Mouse (Mus musculus) spleen, postnatal 14 days (tissue): ENCODE measurements at regions not wholly inside any gene's neighbourhood (a gene's known extent, or its start where the extent isn't known, plus 50 kb on each side); places are given as distances from the start of the nearest gene placed in this dataset.

Experiments
- DNase-seq, 2 experiments: peaks; one replicate each; pipeline ENCODE4 v3.0.0; 2021 to 2022; ENCODE audit warnings: low spot score in 2 of 2

DNA sequence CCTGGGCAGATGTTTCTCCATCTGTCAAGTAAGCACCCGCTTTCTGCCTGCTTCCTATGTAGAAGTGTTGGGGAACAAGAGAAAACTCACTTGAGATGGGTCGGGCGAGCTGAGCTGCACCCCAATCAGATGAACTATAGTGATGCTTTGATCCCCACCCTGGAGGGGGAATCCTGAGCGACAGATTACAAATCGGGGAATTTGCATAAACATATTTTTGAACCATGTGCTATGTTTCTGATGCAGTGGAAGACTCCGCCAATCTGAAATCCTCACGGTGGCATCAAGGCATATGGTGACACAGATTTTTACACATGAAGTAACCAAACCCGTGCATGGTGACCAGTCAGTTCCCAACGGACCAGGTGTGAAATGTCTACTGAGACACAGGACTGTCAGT, 231.4 kb upstream of the Chd6 start:
- DNase-seq, result no peak

DNA sequence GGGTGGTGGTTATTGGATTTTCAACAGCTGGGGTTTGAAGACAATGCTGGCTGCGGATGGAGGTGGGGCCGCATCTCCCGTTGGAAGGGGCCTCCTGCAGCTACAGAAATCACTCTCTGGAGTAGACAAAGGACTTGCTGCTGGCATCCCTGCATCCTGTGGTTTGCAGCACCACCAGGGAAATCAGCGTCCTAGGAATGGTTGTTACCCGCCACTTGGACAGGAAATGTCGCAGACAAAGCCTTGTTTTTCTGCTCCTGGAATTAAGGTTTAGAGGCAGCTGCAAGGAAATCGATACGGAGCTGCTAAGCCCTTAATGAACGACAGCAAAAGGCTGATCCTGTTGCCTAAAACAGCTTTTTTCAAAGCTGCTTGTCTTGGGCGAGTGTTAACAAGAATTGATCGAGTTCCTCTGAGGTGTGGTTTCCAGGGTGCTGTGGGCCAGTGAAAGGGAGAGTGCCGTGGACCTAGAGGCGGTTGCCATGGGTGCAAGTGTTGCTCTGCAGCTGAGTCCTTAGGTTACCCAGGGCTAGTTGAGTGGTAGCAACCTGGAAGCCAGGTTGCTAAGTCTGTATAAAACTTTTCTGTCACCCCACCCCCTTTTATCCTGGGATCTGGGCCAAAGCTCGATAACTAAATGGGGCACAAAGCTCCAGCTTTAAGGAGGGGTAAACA, 230.6 kb upstream of the Chd6 start:
- DNase-seq, result no peak

DNA sequence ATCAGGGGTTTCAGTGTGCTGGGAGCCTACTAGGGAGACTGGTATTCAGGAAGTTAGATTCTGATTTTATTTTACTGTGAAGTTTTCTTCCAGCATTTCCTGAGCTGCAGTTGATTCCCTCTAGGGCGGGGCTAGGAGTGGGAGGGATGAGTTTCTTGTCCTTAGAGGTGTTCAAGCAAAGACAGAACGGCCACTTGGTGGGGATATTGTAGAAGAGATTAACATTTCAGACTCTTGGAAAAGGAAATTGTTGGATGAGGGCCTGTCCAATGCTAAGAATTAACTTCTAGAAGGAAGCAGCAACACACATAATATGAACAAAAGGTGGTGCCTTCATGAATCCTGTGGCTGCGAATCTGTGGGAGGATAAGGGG, 230.1 kb upstream of the Chd6 start:
- DNase-seq, result no peak

DNA sequence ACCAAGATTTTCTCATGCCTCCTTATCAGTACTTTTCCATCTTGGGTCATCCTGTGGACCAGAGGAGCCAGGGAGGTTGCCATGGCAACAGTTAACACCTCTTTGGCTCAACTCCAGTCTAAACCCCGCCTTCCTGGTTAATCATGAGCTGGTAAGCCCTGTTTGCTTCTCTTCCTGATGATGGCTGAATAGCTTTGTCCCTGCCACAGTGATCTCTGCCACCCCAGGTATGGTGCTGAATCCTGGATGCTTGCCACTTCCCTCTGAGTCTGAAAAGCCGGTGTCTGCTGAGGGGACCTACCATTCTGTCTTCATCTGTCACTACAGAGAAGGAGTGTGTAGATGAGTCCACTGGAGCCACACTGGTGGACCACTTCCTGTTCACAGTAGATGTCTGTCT, 223.8 kb upstream of the Chd6 start:
- DNase-seq, result no peak

DNA sequence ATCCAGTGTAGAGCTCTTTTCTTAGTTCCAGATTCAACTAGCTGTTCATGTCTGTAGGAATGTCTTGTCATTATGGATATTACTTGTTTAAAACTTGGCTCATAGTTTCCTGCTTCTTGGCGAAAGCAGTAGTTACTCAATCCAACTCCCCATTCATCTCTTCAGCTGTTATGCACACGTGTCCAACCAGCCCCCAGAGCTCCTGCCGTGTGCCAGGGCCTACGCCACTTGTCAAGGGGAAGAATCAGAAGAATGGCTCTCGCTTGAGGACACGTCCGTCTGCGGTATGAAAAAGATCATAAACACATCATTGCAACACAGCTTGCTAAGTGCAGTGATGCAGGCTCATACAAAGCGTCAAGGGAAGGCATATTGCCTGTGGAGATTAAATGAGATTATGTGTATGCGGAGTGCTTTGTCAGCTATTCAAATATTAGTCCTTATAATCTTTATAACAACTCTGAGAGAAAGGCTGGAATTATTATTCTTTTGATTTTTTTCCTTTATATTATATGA, 223.0 kb upstream of the Chd6 start:
- DNase-seq, result no peak

DNA sequence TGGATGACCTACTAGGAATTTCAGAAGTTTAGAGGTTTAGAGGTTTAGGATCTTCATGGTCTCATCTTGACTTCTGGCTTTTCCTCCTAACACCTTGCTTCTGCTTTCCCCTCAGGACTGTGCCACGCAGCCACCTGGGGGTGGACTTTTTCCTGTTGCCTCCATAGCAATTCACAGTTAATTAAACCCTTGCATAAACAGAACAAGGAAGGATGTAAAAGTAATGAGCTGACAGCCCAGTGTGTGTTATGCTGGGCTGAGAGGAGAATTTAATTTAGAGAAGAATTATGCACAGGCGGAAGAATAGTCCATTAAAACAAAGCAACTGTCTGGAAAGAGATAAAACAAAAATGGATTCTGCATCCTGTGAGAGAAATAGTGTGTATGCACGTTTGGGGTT, 193.9 kb upstream of the Chd6 start:
- no peak for DNase-seq

DNA sequence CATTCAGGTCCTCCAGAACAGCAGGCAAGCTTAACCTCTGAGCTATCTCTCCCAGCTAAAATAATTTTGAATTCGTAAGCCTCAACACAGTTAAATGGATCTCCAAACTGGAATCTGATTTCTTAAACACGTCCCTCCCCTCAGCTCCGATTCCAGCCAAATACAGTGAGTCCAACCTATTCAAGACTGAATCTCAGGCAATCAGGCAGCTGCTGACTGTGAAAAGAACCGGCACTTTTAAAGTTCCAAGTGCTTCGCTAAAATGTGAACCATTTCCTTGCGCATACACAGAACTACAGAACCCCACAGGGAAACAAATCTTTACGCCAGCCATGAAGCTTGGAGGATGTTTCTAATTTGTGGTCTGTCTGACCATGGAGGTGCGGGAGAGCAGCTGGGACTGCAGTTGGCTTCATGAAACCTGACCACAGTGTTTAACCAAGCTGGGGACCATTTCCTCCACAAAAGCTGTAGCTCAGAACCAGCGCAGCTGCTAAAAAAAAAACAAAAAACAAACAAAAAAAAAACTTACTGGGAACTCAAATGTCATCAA, 160.1 kb upstream of the Chd6 start:
- no peak for DNase-seq

DNA sequence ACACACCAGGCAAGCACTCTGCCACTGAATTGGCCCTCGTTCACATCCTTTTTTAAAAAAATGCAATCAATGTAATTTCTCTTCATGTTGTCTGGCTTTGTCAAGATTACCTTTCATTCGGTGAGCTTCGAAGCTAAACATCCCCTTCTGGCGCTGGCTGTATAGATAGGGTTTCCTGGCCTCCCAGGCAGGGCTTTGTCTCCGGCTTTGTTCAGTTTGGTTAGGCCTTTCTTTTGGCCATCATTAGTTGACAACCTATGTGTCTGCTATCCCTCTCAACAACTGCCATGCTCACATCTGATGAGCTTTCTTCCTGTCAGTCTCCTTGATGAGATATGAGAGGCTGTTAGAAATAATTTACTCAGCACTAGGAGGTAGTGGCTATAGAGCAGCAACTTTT, 157.6 kb upstream of the Chd6 start:
- DNase-seq, result no peak

DNA sequence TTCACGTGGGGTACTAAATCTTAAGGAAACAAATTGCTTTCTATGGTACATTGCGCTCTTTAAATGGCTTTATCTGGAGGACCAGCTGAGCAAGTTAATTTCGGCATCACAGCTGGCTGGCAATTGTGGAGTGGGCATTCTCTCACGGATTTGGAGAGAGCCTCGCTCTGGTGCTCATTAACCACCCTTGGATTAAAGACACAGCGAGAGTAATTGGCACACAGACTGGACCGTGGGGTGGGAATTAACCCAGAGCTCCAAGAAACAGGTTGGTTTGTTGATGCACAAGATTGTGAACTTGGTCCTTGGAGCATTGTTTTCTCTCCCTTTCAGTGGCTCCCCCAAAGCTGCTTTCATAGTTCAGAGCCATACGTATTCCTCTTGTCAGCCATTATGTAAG, 156.3 kb upstream of the Chd6 start:
- DNase-seq, result no peak

DNA sequence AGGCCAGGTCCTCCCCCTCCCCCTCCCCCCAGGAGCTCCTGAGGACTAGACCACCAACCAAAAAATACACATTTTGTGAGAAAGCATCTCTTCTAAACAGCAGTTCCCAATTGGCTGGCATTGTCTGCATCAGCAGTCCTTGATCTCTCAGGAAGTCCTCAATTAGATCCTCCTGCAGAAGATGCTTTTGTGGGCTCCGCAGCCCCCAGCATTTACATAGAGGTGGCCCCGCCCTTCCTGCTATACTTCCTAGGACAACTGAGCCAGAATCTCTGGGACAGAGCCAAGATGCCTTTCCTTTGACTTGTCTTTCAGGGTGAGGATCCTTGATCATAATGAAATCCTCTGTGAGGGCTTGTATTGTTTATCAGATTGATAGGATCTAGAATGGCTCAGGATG, 143.9 kb upstream of the Chd6 start:
- no peak for DNase-seq

DNA sequence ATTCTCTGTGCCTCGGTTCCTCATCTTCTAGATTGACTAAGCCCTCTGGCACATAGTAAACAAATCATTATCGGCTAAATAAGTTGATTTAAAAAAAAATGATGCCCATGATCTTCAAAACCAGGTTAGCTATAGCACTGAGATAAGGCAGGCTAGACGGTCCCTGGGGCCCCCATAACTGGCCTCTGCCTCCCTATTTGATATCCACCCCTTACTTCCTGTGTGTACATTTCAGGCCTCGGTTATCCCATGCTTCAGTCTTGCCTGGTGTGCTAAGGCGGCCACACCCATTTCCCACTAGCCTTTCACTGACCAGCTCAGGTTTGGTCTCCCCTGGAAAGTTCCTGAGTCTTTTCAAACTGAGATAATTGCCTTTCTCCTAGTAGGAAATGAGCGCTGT, 132.8 kb upstream of the Chd6 start:
- DNase-seq, result no peak

DNA sequence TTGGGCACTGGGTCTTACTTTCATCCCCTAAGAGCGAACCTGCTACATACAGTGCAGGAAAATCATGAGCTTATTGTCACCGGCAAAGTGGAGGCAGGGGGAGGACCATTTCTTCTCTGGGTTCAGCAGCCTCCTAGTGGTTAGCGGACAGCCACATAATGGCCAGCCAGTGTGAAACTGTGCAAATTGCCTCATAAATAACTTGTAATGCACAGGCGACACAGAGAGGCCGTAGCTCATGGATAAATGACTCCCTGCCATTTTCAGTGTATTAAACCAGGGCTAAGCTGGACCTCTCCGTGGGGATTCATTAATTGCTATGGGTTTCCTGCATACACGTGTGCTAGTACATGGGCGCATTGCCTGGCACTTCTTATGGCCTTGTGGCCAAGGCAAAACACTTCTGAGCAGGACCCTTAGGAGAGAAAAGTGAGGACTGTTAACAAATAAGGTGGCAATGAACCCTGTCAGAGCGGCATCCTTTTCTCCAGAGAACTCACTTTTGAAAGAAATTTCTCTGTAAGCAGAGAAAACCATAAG, 128.5 kb upstream of the Chd6 start:
- no peak for DNase-seq

DNA sequence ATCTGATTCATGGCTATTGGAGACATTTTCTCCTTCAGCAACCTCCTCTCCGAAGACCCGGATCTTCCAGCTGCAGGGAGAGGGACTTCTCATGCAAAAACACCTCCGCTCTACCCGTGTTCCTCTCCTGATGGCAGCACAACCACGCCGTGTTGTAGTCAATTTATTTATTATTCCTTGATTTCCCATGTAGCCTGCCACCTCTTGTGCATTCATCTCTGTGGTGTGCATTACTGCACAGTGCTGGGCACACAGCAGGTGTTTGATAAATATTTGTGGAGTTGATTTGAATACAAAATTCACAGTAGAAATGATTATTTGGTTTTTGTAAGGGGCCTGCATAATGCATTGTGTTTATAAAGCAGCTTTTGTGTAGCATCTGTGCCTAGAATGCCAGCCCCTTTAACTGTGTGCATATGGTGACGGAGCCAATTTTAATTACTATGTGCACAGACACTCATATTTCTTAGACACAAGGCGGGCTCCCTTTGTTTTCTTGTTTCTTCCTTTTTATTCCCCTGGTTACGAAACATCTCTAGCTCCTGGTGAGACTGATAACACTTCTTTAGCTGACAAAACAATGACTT, 124.4 kb upstream of the Chd6 start:
- no peak for DNase-seq

DNA sequence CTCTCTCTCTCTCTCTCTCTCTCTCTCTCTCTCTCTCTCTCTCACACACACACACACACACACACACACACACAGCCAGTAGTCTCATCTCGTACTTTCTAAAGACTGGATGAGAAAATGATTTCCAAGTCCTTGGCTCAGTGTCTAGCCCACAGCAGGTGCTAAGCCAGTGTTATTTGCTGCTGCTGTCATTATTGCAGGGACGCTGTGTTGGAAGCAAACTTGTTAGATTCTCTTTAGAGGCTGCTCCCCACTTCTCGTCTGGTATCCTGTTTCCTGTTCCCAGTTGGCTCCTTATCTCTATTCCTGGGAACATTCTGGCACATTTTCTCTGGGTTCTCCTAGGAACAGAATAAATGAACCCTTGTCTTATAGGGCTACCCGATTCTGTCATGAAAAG, 122.5 kb upstream of the Chd6 start:
- no peak for DNase-seq

DNA sequence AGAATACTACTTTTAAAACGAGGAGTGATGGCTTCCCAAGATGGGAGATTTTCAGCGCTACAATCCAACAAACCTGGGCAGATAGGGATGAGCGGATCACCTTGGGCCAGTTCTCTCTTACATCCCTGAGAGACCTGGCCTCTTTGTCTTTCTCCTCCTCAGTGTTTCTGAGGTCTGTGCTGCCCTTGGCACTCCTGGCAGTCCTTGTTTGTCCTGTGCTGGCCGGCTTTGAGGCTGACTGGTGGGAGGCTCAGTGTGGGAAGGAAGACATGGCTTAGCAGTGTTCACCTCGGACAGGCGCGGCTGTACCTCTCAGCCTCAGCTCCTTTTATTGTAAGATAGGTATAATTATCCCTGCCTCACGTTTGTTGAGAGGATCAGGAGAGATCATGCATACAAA, 106.9 kb upstream of the Chd6 start:
- no peak for DNase-seq

DNA sequence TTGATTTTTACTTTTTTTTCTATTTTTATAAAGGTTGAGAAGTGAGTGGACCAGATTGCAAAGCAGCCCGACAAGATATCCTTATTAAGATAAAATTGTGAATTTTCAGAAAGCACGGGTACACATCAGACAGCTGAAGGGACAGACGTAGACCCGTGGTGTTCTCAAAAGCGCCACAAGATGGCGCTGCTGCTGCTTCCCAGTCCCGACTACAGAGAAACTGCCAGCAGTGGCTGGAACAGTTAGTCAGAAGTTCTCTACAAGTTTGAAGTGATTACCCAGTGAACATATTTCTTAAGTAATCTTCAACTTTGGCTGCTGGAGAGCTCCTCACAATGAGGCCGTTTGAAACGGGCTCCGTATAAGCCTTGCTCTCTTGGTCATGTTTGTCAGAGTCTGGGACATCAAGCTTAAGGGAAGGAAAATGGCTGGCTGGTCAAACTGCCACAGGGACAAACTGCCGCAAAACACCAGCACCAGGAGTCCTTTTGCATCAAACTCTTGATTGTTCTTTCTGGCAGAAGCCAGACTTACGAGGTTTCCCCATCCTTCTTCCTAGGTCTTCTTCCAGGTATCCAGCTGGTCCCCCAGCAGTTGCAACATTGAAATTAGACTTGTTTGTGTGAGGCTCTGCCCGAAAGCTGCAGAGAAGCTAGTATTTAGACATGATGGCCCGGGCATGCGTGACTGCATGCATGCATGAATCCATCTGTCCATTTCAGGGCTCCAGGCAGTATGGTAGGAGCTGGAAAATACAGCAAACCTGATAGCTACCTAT, 106.0 kb upstream of the Chd6 start:
- DNase-seq, result peak in 1 of 2 experiments; percentile 14

DNA sequence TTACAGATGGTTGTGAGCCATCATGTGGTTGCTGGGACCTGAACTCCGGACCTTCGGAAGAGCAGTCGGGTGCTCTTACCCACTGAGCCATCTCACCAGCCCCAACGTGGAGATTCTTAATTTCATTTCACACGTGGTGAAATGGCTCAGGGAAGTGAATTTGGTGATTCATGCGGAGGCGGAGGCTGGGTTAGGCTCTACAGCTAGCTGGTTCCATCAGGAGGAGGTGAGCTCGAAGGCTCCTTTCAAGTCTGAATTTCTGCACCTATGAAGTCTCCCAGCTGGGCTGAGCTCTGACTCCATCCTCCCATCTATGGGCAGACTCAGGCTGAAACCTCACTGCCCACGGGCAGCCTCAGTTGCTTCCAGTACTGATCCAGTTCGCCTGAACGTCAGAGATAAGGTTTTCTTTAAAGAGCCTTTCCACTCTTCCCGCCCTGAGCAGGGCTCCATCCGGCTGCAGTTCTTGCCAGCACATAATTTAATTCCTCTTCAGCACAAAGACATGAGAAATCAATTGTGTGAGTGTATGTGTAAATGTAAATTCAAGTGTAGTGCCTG, 103.5 kb upstream of the Chd6 start:
- DNase-seq, result no peak

DNA sequence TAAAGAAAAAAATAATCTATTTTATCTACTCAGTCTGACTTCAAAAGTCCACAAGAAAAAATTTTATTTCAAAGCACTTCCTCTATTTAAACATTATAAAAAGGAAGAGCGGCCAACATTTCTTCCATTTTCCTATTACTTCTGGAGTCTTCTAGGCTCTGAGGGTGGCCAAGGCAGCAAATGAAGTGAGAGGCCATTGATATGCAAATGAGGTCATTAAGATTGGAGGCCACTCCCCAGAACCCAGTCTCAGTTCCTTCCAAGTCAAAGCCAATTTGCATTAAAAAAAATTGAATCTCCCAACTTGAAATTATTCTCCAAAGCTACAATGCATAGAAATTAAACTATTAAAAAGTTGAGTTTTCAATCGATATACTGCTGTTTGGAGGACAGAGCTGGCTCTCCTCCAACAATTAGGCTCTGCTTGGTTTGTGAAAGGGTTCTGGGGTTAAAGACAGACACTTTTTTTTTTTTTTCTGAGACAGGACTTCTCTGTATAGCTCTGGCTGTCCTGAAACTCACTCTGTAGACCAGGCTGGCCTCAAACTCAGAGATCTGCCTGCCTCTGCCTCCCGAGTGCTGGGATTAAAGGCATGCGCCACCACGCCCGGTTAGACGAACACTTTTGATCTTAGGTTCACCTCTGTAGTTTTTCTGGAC, 88.0 kb upstream of the Chd6 start:
- no peak for DNase-seq

DNA sequence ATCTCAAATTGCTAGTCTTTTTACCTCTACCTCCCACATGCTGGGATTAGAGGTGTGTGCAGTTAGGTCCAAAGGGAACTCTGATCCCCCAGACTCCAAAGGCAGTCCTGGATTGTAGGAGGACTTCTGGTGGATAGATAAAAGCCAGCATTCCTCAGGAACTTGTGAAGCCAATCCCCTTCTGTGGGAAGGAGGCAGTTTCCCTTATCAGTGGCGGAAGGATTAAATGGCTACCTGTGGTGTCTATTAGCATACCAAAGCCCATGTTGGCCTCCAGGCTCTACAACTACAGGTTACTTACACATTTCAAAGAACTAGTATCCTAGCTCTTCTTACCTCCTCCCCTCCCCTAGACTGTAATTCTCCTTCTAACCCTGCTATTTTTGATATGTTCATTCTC, 78.6 kb upstream of the Chd6 start:
- DNase-seq, result no peak

DNA sequence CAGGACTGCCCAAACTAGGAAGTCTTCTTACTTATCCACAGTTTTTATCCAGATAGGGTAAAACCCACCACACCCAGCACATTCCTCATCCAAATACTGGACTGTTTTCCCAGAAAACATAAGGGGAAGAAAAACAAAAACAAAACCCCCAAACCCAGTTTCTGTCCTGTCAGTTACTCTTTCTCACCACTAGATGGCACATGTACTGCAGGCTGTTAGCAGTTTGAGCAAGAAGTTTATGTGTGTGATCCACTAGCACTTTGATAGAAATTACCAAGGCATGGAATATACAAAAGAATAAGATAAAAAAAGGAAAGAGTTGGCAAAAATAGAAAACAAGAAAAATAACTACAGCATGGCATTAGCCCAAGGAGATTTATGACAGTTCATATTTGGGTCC, 76.2 kb upstream of the Chd6 start:
- no peak for DNase-seq

DNA sequence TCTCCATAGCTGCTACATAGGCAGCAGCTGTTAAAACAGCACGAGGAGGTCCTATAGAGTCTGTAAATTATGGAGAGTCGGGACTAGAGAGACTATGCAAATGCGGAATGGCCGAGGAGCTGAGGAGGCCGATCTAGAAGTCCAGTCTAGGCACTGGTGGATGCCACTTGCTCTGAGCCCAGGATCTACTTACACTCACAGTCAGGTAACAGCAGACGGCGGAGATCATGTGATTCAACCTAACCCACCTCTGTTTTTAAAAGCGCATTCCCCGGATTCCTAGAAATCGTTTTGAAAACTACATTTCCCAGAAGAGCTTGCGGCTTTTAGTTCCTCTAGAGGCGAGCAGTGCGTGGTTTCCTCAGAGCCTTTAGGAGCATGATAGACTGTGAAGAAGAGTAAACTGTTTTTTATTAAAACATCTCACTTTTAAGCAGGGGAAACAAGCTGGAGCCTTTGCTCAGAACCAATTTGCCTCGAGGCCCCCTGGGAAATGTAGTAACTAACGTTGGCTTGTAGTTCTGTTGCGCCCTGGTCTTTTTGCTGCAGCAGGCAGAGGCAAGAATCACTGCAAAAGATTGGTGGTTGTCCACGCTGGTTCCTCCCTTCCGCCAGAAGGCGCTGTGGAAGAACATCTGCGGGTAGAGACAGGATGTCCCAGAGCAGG, 68.6 kb upstream of the Chd6 start:
- DNase-seq, result peak in 1 of 2 experiments; percentile 14
